Comparison of ENCODE assay signal across 11 mouse cellular contexts in the genomic region with DNA sequence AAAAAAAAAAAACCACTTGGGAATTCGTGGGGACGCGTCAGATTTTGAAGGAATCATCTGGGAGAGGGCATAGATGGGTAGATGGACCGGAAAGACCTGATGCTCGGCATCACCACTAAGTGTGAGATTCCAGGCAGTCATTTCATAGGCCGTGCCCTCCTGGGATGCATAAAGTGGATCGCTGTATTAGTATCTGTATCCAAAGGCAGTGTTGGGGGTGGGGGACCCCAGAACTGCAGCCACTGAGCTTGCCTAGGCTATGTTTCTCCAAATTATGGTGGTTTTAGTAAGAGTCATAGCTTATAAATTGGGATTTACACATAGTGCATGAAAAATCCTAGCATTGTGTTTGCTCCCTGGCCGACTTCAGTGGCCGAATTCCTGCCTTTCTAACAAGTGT. TPM values are rescaled to one million over a fixed set of nuclear protein-coding genes. Genes with fewer than 3 reads are reported as not detected.
DNase-seq lines count a peak whose midpoint lies in the region; ATAC-seq and TF ChIP-seq lines count a peak whose summit lies in the region.
"Had no signal": no experiment of that assay in that cellular context is flagged by ENCODE, and none has a peak within 500 bp of the region (broad histone marks: within the 10 kb centered on the region; RNA-seq: fewer than 3 reads in every experiment).

No protein-coding gene starts in this region.

- DNase-seq in left cerebral cortex, adult 2 months (ENCODE audit: extremely low spot score in 1 of 2, low spot score in 2 of 2), result peak; percentile 18 to 24
- DNase-seq in left cerebral cortex, postnatal 10 days (ENCODE audit: extremely low spot score in 1 of 2, low spot score in 2 of 2), result no peak
- peak; percentile 47 to 65 for DNase-seq in cerebellum, postnatal 25 days
- DNase-seq in gastrocnemius, adult 2 months, result no peak
- no peak for DNase-seq in spleen, postnatal 4 days (ENCODE audit: low spot score in 2 of 2)
- DNase-seq in spleen, adult 18-20 months, result no peak
- DNase-seq: kidney, adult 11 months; lung, postnatal 10 days had no signal

- H3K36me3 ChIP-seq in hindbrain, embryonic 15.5 days, result no peaks in the 10 kb centered on the region
- no peaks in the 10 kb centered on the region for H3K36me3 ChIP-seq in neural tube, embryonic 15.5 days
- H3K36me3 ChIP-seq: limb, embryonic 12.5 days had no signal

- ATAC-seq in hindbrain, embryonic 15.5 days (ENCODE audit: low FRiP score, low read depth), result no peak
- no peak for ATAC-seq in neural tube, embryonic 15.5 days (ENCODE audit: low FRiP score)

- H3K9me3 ChIP-seq in hindbrain, embryonic 15.5 days, result no peaks in the 10 kb centered on the region
- no peaks in the 10 kb centered on the region for H3K9me3 ChIP-seq in neural tube, embryonic 15.5 days (replicated peaks)
- H3K9me3 ChIP-seq: limb, embryonic 12.5 days had no signal

- no peak for TF ChIP-seq CTCF in left cerebral cortex, adult 2 months (IDR thresholded peaks at IDR 0.05)
- no peak for TF ChIP-seq CTCF in gastrocnemius, adult 2 months (IDR thresholded peaks at IDR 0.05)

- H3K9ac ChIP-seq in hindbrain, embryonic 15.5 days, result peak overlapping the region; percentile 51
- peak overlapping the region; percentile 74 for H3K9ac ChIP-seq in neural tube, embryonic 15.5 days (replicated peaks)
- H3K9ac ChIP-seq: limb, embryonic 12.5 days had no signal

- 34% methylated on average over 9 of the region's 9 CpGs for WGBS in hindbrain, embryonic 15.5 days
- WGBS in neural tube, embryonic 15.5 days, result 36% methylated on average over 9 of the region's 9 CpGs

- no peaks in the 10 kb centered on the region for H3K27me3 ChIP-seq in hindbrain, embryonic 15.5 days
- H3K27me3 ChIP-seq in neural tube, embryonic 15.5 days (replicated peaks), result no peaks in the 10 kb centered on the region

- H3K4me1 ChIP-seq in hindbrain, embryonic 15.5 days (replicated peaks), result peaks cover 41% of the 10 kb centered on the region
- peaks cover 43% of the 10 kb centered on the region for H3K4me1 ChIP-seq in neural tube, embryonic 15.5 days

- peak overlapping the region; percentile 94 for H3K27ac ChIP-seq in left cerebral cortex, adult 2 months
- 0 out of 2 replicates have a peak overlapping the region, but pooled peaks have one; percentile 35 for H3K27ac ChIP-seq in hindbrain, embryonic 15.5 days (replicated peaks)
- H3K27ac ChIP-seq in neural tube, embryonic 15.5 days (replicated peaks), result 0 out of 2 replicates have a peak overlapping the region, but pooled peaks have one; percentile 48
- no peak overlapping the region for H3K27ac ChIP-seq in gastrocnemius, adult 2 months
- H3K27ac ChIP-seq: limb, embryonic 12.5 days had no signal

- peak overlapping the region; percentile 74 for H3K4me3 ChIP-seq in left cerebral cortex, adult 2 months
- H3K4me3 ChIP-seq in hindbrain, embryonic 15.5 days, result peak overlapping the region; percentile 84
- H3K4me3 ChIP-seq in neural tube, embryonic 15.5 days (replicated peaks), result peak overlapping the region; percentile 56
- no peak overlapping the region for H3K4me3 ChIP-seq in gastrocnemius, adult 2 months
- H3K4me3 ChIP-seq: limb, embryonic 12.5 days had no signal

- intact Hi-C loops in left cerebral cortex, adult 2 months (cut with DNase I), result loop anchor here (2.0 to 10.0 kb wide), 5 partner anchors 131 to 1463 kb away; no protein-coding TSS in a partner anchor
- intact Hi-C loops in left cerebral cortex, postnatal 10 days (cut with DNase I), result loop anchor here (5.0 to 10.0 kb wide), 4 partner anchors 130 to 1463 kb away; no protein-coding TSS in a partner anchor
- intact Hi-C loops in gastrocnemius, adult 2 months (cut with DNase I), result no loop called here

- peak overlapping the region; percentile 66 for H3K4me2 ChIP-seq in hindbrain, embryonic 15.5 days
- peak overlapping the region; percentile 62 for H3K4me2 ChIP-seq in neural tube, embryonic 15.5 days
- H3K4me2 ChIP-seq: limb, embryonic 12.5 days had no signal

RNA-seq across cellular contexts. Expression of a gene that starts 2.1 kb away (rescaled TPM):
- 100 to 1,000 TPM; 100 to 103 TPM for total RNA-seq in left cerebral cortex, adult 2 months (2021)
- total RNA-seq in left cerebral cortex, postnatal 10 days (2021), result 100 to 1,000 TPM; 150 to 156 TPM
- polyA plus RNA-seq in hindbrain, embryonic 15.5 days (2015; fragmentation: Nextera tagmentation; extraction: Ambion mirVana), result 52.4 and 53.4 TPM in 2 replicates
- polyA plus RNA-seq in neural tube, embryonic 15.5 days (2015; fragmentation: Nextera tagmentation; extraction: Ambion mirVana), result 40.6 and 49.9 TPM in 2 replicates
- total RNA-seq in gastrocnemius, adult 2 months (2021), result not detected

Comparison
In these comparisons a context has a peak if more than half of its experiments do, and no peak if none do; other contexts are left out.
1. DNase-seq: peak in left cerebral cortex, adult 2 months (2 of 2) and cerebellum, postnatal 25 days (2 of 2); none in left cerebral cortex, postnatal 10 days (0 of 2), gastrocnemius, adult 2 months (single experiment), spleen, postnatal 4 days (0 of 2) and spleen, adult 18-20 months (0 of 2).
2. RNA of a gene that starts 2.1 kb away (total RNA-seq): 150 to 156 TPM in left cerebral cortex, postnatal 10 days and 100 to 103 TPM in left cerebral cortex, adult 2 months; not detected in gastrocnemius, adult 2 months; every median in the first group is over 10 times any median in the second.